Mouse (Mus musculus) right cerebral cortex, postnatal 14 days (tissue): ENCODE results near the gene Aip.
A peak's percentile ranks its signal among the peaks of the same experiment; 100 is the strongest.

Source experiments
- DNase-seq: peaks from one replicate; pipeline ENCODE4 v3.0.0; 2022

The Aip gene

GRCm38 (mm10) chr19:4125741-4126696, at the start of gene Aip:
TSS of gene Aip (minus strand) at chr19:4125858.
- DNase-seq, result peak; percentile 98

GRCm38 (mm10) chr19:4172925-4173324, 47.3 kb upstream of the Aip start:
- no peak for DNase-seq

- DNase-seq, result no peak
Observed at GRCm38 (mm10) chr19:4171393-4172290, 46.0 kb upstream of the Aip start.

- no peak for DNase-seq
Observed at GRCm38 (mm10) chr19:4170723-4171392, 45.2 kb upstream of the Aip start.

GRCm38 (mm10) chr19:4169810-4170209, 44.2 kb upstream of the Aip start:
- no peak for DNase-seq

- DNase-seq, result peak; percentile 99
Observed at GRCm38 (mm10) chr19:4169378-4169784, 43.7 kb upstream of the Aip start.

- no peak for DNase-seq
Observed at GRCm38 (mm10) chr19:4166678-4167476, 41.2 kb upstream of the Aip start.

- no peak for DNase-seq
Observed at GRCm38 (mm10) chr19:4164721-4165120, 39.1 kb upstream of the Aip start.

GRCm38 (mm10) chr19:4164100-4164499, 38.4 kb upstream of the Aip start:
- DNase-seq, result no peak

GRCm38 (mm10) chr19:4163543-4163887, 37.9 kb upstream of the Aip start:
- no peak for DNase-seq

GRCm38 (mm10) chr19:4162646-4163542, 37.2 kb upstream of the Aip start, which contains the start of gene Rps6kb2:
TSS of gene Rps6kb2 (minus strand) at chr19:4163354.
- DNase-seq, result peak; percentile 97

GRCm38 (mm10) chr19:4159049-4159448, 33.4 kb upstream of the Aip start:
- DNase-seq, result no peak

GRCm38 (mm10) chr19:4156771-4157170, 31.1 kb upstream of the Aip start:
- DNase-seq, result no peak

- DNase-seq, result no peak
Observed at GRCm38 (mm10) chr19:4156073-4156579, 30.5 kb upstream of the Aip start.

- no peak for DNase-seq
Observed at GRCm38 (mm10) chr19:4155223-4156072, 29.8 kb upstream of the Aip start.

GRCm38 (mm10) chr19:4154437-4155222, 29.0 kb upstream of the Aip start:
- DNase-seq, result no peak

- no peak for DNase-seq
Observed at GRCm38 (mm10) chr19:4153232-4153654, 27.6 kb upstream of the Aip start, which contains the start of gene Ptprcap. TSS of gene Ptprcap (plus strand) at chr19:4153604.

- DNase-seq, result no peak
Observed at GRCm38 (mm10) chr19:4152445-4153231, 27.0 kb upstream of the Aip start.
